Comparison of ENCODE assay signal across 22 mouse cellular contexts in the genomic region with DNA sequence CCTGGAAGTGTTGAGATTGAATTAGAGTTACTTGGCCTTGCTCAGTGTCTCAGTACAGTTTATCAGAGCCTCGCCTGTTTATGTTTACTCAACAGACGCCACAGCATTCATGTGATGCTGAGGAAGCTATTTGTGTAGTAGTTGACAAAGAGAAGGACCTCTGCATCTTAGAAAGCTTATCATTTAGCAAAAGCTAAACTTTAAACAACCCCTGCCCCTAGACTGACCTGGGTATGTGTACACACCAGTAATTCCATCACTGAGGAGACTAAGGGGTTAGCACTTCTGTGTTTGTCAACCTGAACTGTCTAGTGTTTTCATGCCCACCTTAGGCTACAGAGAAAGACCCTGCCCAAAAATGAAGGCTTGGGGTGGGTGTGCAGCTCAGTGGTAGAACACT. TPM values are rescaled to one million over a fixed set of nuclear protein-coding genes. Genes with fewer than 3 reads are reported as not detected.
A peak's percentile ranks its signal among the peaks of the same experiment; 100 is the strongest.
DNase-seq lines count a peak whose midpoint lies in the region; ATAC-seq and TF ChIP-seq lines count a peak whose summit lies in the region.
"Had no signal": no experiment of that assay in that cellular context is flagged by ENCODE, and none has a peak within 500 bp of the region (broad histone marks: within the 10 kb centered on the region; RNA-seq: fewer than 3 reads in every experiment).

No protein-coding gene starts in this region.

- H3K9me3 ChIP-seq in heart, embryonic 13.5 days = no peaks in the 10 kb centered on the region
- no peaks in the 10 kb centered on the region for H3K9me3 ChIP-seq in heart, postnatal 0 days (replicated peaks; ENCODE audit: control insufficient read depth, low read length)
- H3K9me3 ChIP-seq in liver, postnatal 0 days (ENCODE audit: low read length) = no peaks in the 10 kb centered on the region
- H3K9me3 ChIP-seq: embryonic facial prominence, embryonic 15.5 days; forebrain, embryonic 15.5 days; hindbrain, embryonic 12.5 days had no signal

- peak overlapping the region; percentile 95 for H3K27ac ChIP-seq in heart, embryonic 13.5 days (replicated peaks)
- H3K27ac ChIP-seq in heart, postnatal 0 days (ENCODE audit: low read depth) = peak overlapping the region; percentile 87
- peak overlapping the region; percentile 62 for H3K27ac ChIP-seq in liver, postnatal 0 days (ENCODE audit: low read depth)
- H3K27ac ChIP-seq: embryonic facial prominence, embryonic 15.5 days; forebrain, embryonic 15.5 days; hindbrain, embryonic 12.5 days had no signal

- TF ChIP-seq CTCF in heart, postnatal 0 days (IDR thresholded peaks at IDR 0.05; ENCODE audit: low read depth) = no peak
- TF ChIP-seq CTCF in liver, postnatal 0 days (IDR thresholded peaks at IDR 0.05; ENCODE audit: low read depth) = no peak

- peak overlapping the region; percentile 35 for H3K9ac ChIP-seq in heart, embryonic 13.5 days
- H3K9ac ChIP-seq in heart, postnatal 0 days (replicated peaks; ENCODE audit: low read depth, low read length) = no peak overlapping the region
- H3K9ac ChIP-seq in liver, postnatal 0 days (replicated peaks) = no peak overlapping the region
- H3K9ac ChIP-seq: embryonic facial prominence, embryonic 15.5 days; forebrain, embryonic 15.5 days; hindbrain, embryonic 12.5 days had no signal

- WGBS in heart, embryonic 13.5 days = 65% methylated on average over 2 of the region's 2 CpGs
- 62% methylated on average over 2 of the region's 2 CpGs for WGBS in heart, postnatal 0 days
- WGBS in liver, postnatal 0 days (ENCODE audit: insufficient replicate concordance) = 59% methylated on average over 2 of the region's 2 CpGs

- H3K4me3 ChIP-seq in heart, embryonic 13.5 days = no peak overlapping the region
- no peak overlapping the region for H3K4me3 ChIP-seq in heart, postnatal 0 days (ENCODE audit: low read depth, low read length)
- no peak overlapping the region for H3K4me3 ChIP-seq in liver, postnatal 0 days (ENCODE audit: low read depth, low read length)
- H3K4me3 ChIP-seq: embryonic facial prominence, embryonic 15.5 days; forebrain, embryonic 15.5 days; hindbrain, embryonic 12.5 days had no signal

- TF ChIP-seq EP300 in heart, postnatal 0 days (IDR thresholded peaks at IDR 0.05; ENCODE audit: low read depth) = no peak
- no peak for TF ChIP-seq EP300 in liver, postnatal 0 days (IDR thresholded peaks at IDR 0.05; ENCODE audit: low read depth)

- H3K4me1 ChIP-seq in heart, embryonic 13.5 days = peaks cover 100% of the 10 kb centered on the region
- peaks cover 79% of the 10 kb centered on the region for H3K4me1 ChIP-seq in heart, postnatal 0 days (ENCODE audit: control insufficient read depth, insufficient read depth)
- H3K4me1 ChIP-seq in liver, postnatal 0 days (ENCODE audit: insufficient read depth) = peaks cover 47% of the 10 kb centered on the region
- H3K4me1 ChIP-seq: hindbrain, embryonic 12.5 days had no signal

- H3K4me2 ChIP-seq in heart, embryonic 13.5 days = no peak overlapping the region
- no peak overlapping the region for H3K4me2 ChIP-seq in heart, postnatal 0 days (ENCODE audit: low read depth, low read length)
- H3K4me2 ChIP-seq in liver, postnatal 0 days (ENCODE audit: low read depth, low read length) = no peak overlapping the region
- H3K4me2 ChIP-seq: embryonic facial prominence, embryonic 15.5 days; forebrain, embryonic 15.5 days; hindbrain, embryonic 12.5 days had no signal

- H3K36me3 ChIP-seq in heart, embryonic 13.5 days = no peaks in the 10 kb centered on the region
- H3K36me3 ChIP-seq in heart, postnatal 0 days (replicated peaks; ENCODE audit: control insufficient read depth, insufficient read depth, low read length) = peaks cover 6% of the 10 kb centered on the region; the same call in 1 of the 2 replicates
- H3K36me3 ChIP-seq in liver, postnatal 0 days (replicated peaks; ENCODE audit: insufficient read depth, low read length) = no peaks in the 10 kb centered on the region
- H3K36me3 ChIP-seq: forebrain, embryonic 15.5 days; hindbrain, embryonic 12.5 days had no signal

- H3K27me3 ChIP-seq in heart, embryonic 13.5 days (replicated peaks) = no peaks in the 10 kb centered on the region
- H3K27me3 ChIP-seq in heart, postnatal 0 days (ENCODE audit: control insufficient read depth, insufficient read depth, low read length) = no peaks in the 10 kb centered on the region
- H3K27me3 ChIP-seq in liver, postnatal 0 days (ENCODE audit: insufficient read depth, low read length) = no peaks in the 10 kb centered on the region
- H3K27me3 ChIP-seq: embryonic facial prominence, embryonic 15.5 days; forebrain, embryonic 15.5 days; hindbrain, embryonic 12.5 days had no signal

- ATAC-seq in heart, embryonic 13.5 days (ENCODE audit: extremely low read depth, insufficient number of reproducible peaks, low FRiP score, low TSS enrichment) = no peak
- ATAC-seq in heart, postnatal 0 days (ENCODE audit: insufficient read depth, low read depth) = no peak
- ATAC-seq in liver, postnatal 0 days = no peak
- ATAC-seq: forebrain, embryonic 15.5 days; hindbrain, embryonic 16.5 days; inflammation-experienced regulatory T-cells, adult 6 months; intestine, postnatal 0 days had no signal

- peak; percentile 75 for DNase-seq in heart, adult 11 months
- DNase-seq in heart, postnatal 4 days = no peak
- no peak for DNase-seq in heart, adult 9 months (ENCODE audit: low spot score in 2 of 2)
- no peak for DNase-seq in heart, postnatal 0 days (ENCODE audit: low spot score)
- DNase-seq in heart, adult 8-10 months (ENCODE audit: low spot score) = no peak
- no peak for DNase-seq in liver, postnatal 0 days
- no peak for DNase-seq in liver
- DNase-seq: adrenal gland, postnatal 10 days; cerebellum, adult 11 months; cerebellum, adult 8-10 months; cerebellum, postnatal 14 days; embryo, embryonic 11 days; gastrocnemius, postnatal 25 days; kidney, adult 9 months had no signal

RNA-seq across cellular contexts. Expression of a gene that starts 12.9 kb away (rescaled TPM):
- 10 to 100 TPM; 93.1 to 97.9 TPM for total RNA-seq in heart, postnatal 4 days (2021)
- polyA plus RNA-seq in heart, embryonic 13.5 days (2015; fragmentation: Nextera tagmentation; extraction: Ambion mirVana) = 7.4 and 7.6 TPM in 2 replicates
- 40.8 and 72.6 TPM in 2 replicates for total RNA-seq in heart, postnatal 0 days (2014; rRNA removed; ENCODE audit: low replicate concordance)
- 9.5 and 11.1 TPM in 2 replicates for polyA plus RNA-seq in heart, postnatal 0 days (2015; fragmentation: Nextera tagmentation; extraction: Ambion mirVana)
- total RNA-seq in heart, adult 8-10 months (2022) = 10 to 100 TPM; 54.3 to 61.5 (median 55.4) TPM
- 4.6 and 4.9 TPM in 2 replicates for polyA plus RNA-seq in liver, postnatal 0 days (2015; fragmentation: Nextera tagmentation; extraction: Ambion mirVana)
- total RNA-seq: MEL had no signal
